Mouse (Mus musculus) cerebellum, adult 11 months (tissue): ENCODE results near the gene Vav1.

Source experiments
- DNase-seq: peaks from one replicate; pipeline ENCODE4 v3.0.0; 2022

Gene Vav1

DNA sequence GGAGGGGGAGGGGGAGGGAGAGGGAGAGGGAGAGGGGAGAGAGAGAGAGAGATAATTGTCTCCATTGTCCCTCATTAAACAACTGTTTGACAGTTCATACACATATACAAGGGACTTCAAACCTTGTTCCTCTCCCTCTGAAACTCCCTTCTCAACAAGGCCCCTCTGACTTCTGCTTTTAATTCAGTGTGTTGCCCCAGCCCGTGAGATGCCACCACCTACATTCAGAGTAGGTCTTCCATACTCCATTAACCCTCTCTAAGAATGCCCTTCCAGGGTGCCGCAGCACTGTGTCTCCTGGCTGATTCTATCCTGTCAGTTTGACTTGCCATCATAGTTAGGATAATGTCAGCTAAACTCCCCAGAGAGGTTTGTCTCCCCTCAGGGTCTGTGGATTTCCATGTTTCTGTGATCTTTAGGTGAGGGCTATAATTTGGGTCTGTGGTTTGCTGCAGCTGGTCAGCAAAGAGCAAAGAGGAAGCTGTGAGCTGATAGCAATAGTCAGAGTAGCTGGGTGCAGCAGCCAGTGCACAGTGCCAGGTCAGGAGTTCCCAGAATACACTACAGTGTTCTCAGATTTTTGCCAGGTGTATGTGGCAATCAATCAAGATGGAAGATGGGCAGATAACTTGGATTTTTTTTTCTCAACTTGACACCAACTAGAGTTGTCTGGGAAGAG, 65.3 kb downstream of the Vav1 start:
- DNase-seq, result no peak

GRCm38 (mm10) chr17:57347017-57347416, 68.1 kb downstream of the Vav1 start:
- DNase-seq, result no peak

DNA sequence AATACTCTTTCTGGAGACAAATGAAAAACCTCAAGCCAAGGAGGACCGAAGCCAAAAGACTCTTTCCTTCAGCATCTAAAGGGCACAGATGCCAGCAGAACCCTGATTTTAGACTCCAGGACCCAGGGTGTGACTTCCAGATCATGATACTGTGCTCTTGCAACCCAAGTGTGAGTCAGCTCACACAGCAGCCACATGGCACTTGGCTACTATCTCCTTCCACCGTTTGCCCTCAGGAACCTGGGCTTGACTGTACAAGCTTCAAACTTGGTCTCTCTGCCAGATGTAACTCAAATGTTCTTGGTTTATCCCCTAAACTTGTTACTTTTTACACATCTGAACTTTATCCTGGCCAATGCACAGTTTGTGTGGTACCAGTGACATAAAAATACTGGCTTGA, 68.9 kb downstream of the Vav1 start:
- no peak for DNase-seq

DNA sequence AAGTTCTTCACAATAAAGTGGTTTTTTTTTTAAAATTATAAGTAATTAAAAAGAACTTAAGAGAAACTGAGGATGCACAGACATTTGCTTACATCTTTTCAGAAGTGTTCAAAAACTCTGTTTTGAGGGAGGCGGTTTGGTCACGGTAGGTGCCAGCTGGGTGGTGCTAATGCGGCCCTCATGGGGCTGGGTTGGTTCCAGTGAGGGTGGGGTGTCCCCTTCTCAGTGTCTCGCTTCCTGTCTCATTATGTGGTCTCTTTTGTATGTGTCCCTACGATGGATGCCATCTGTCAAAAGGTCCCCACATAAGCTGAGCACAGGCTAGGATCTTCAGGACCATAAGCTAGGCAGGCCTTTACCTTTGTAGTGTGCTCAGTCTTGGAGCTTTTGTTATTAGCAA, 70.2 kb downstream of the Vav1 start:
- no peak for DNase-seq

- DNase-seq, result no peak
These were observed 71.3 kb downstream of the Vav1 start for GRCm38 (mm10) chr17:57350212-57350611.

- DNase-seq, result no peak
These were observed 72.2 kb downstream of the Vav1 start for GRCm38 (mm10) chr17:57351107-57351506.

DNA sequence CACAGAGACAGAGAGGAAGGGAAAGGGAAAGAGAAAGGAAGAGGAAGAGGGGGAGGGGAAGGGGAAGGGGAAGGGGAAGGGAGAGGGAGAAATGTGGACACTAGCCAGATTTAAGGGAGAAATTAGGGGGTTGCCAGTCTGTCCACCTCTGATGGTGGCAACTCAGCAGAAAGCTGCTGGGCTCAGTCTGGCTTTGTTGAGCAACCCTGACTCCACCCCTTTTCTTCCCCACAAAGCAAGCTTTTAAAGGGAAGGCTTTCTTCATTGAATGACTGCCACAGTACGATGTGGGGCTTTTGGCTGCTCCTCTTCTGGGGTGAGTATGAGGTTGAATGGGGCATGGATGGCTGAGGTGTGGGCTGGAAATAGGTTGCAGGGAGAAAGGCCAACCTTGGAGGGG, 79.5 kb downstream of the Vav1 start, which contains the start of gene Adgre1:
Gene Adgre1 (plus strand): TSS at position 251 of the 400 bp plus-strand sequence.
- DNase-seq, result no peak

DNA sequence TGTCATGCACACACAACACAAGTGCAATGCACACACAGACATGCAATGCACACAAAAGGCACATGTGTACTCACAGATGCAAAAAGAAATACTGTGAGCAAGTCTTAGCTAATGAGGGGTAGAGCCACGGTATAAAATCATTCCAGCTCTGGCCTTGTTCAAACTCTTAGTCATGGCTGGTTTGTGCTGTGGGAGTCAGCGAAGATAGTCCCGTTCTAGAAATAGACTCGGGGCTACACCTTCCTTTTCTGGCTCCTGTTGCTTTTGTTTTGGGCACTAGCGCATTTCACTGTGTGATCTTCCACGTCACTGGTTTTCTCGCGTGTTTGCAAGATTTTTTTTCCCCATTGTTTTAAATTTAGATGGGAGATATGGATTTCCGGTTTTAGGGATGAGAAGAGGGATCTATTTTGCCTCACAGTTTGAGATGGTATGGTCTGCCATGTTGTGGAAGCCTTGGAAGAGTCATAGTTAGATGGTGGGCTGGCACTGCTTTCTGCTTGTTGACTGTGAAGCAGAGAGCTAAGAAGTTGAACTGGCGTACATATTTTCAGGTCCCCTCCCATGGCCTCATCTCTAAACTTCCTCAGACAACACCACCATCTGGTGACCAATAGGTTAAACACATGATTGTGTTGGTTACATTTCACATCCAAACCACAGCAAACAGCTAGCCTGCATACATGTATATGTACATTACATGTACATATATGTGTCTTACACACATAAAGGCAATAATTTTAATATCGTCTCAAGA, 80.8 kb downstream of the Vav1 start:
- no peak for DNase-seq
